9 mouse cellular contexts compared by ENCODE assay signal in the genomic region with DNA sequence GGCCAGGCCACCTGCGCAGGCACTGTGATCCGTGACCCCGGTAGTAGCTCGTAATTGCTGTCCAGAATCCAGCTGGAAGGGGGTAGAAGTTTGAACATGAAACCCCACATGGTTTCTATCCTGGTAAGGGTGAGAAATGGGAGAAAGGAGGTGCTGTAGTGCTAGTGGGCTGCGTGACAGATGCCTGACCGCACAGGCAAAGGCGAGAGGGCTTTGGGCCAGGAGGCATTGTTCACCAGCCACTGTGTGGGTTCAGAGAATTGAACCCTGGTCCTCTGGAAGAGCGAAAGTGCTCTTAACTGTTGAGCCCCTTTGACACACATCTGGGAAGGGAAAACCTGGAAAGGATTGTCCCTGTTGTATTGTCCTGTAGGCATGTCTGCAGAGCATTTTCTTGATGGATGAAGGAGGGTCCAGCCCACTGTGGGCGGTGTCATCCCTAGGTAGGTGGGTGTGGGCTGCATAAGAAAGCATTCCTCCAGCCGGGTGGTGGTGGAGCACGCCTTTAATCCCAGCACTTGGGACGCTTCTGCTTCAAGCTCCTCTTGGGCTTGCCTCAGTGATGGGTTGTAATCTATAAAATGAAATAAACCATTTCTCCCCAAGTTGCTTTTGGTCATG. TPM values are rescaled to one million over a fixed set of nuclear protein-coding genes. Genes with fewer than 3 reads are reported as not detected.
A peak's percentile ranks its signal among the peaks of the same experiment; 100 is the strongest.
DNase-seq lines count a peak whose midpoint lies in the region; ATAC-seq and TF ChIP-seq lines count a peak whose summit lies in the region.
"Had no signal": no experiment of that assay in that cellular context is flagged by ENCODE, and none has a peak within 500 bp of the region (broad histone marks: within the 10 kb centered on the region; RNA-seq: fewer than 3 reads in every experiment).

No protein-coding gene starts in this region.

- no peak for TF ChIP-seq CTCF in ES-Bruce4 (IDR thresholded peaks at IDR 0.05; ENCODE audit: low read depth, low read length)
- no peak for TF ChIP-seq CTCF in liver, embryonic 14.5 days (IDR thresholded peaks at IDR 0.05; ENCODE audit: low read depth)

- no peak for ATAC-seq in heart, embryonic 11.5 days (replicated peaks; ENCODE audit: insufficient number of reproducible peaks, low FRiP score, low TSS enrichment)
- peak; percentile 56 for ATAC-seq in forebrain, embryonic 14.5 days
- no peak for ATAC-seq in liver, embryonic 14.5 days (ENCODE audit: insufficient read depth)
- no peak for ATAC-seq in inflammation-experienced regulatory T-cells, adult 6 months

- peak overlapping the region; percentile 71 for H3K4me2 ChIP-seq in heart, embryonic 11.5 days
- peak overlapping the region; percentile 52 for H3K4me2 ChIP-seq in forebrain, embryonic 14.5 days (ENCODE audit: low read length)
- H3K4me2 ChIP-seq in liver, embryonic 14.5 days (ENCODE audit: low read depth): peak overlapping the region; percentile 46

- intact Hi-C loops in heart, postnatal 14 days (cut with DNase I): no loop called here

- no peaks in the 10 kb centered on the region for H3K36me3 ChIP-seq in heart, embryonic 11.5 days (ENCODE audit: control insufficient read depth, insufficient read depth, low read length)
- H3K36me3 ChIP-seq in ES-Bruce4 (ENCODE audit: control insufficient read depth, insufficient read depth, low read length, poor library complexity, severe bottlenecking): peaks cover 4% of the 10 kb centered on the region
- H3K36me3 ChIP-seq in forebrain, embryonic 14.5 days (ENCODE audit: control insufficient read depth, insufficient read depth, low read length): peaks cover 7% of the 10 kb centered on the region
- no peaks in the 10 kb centered on the region for H3K36me3 ChIP-seq in liver, embryonic 14.5 days (replicated peaks; ENCODE audit: control insufficient read depth, insufficient read depth, low read depth)

- H3K9me3 ChIP-seq in heart, embryonic 11.5 days (replicated peaks; ENCODE audit: control insufficient read depth, low read length): no peaks in the 10 kb centered on the region
- H3K9me3 ChIP-seq in ES-Bruce4 (replicated peaks; ENCODE audit: control insufficient read depth, insufficient read depth, low read length, poor library complexity, severe bottlenecking): no peaks in the 10 kb centered on the region
- no peaks in the 10 kb centered on the region for H3K9me3 ChIP-seq in forebrain, embryonic 14.5 days (replicated peaks; ENCODE audit: control insufficient read depth, low read length)
- H3K9me3 ChIP-seq in liver, embryonic 14.5 days (ENCODE audit: control insufficient read depth, low read length): no peaks in the 10 kb centered on the region

- TF ChIP-seq EP300 in ES-Bruce4 (IDR thresholded peaks at IDR 0.05; ENCODE audit: insufficient read depth, low read depth, low read length): peak; percentile 82
- no peak for TF ChIP-seq EP300 in liver, embryonic 14.5 days (IDR thresholded peaks at IDR 0.05; ENCODE audit: low read depth)

- peak; percentile 30 for TF ChIP-seq POLR2A in ES-Bruce4 (IDR thresholded peaks at IDR 0.05; ENCODE audit: insufficient read depth, low read length)

- H3K27me3 ChIP-seq in heart, embryonic 11.5 days (ENCODE audit: control insufficient read depth, insufficient read depth, low read length): peaks cover 12% of the 10 kb centered on the region
- no peaks in the 10 kb centered on the region for H3K27me3 ChIP-seq in ES-Bruce4 (ENCODE audit: control insufficient read depth, insufficient read depth, low read length, poor library complexity, severe bottlenecking)
- H3K27me3 ChIP-seq in forebrain, embryonic 14.5 days (replicated peaks; ENCODE audit: control insufficient read depth, insufficient read depth, low read length): no peaks in the 10 kb centered on the region
- no peaks in the 10 kb centered on the region; the same call in 1 of the 2 replicates for H3K27me3 ChIP-seq in liver, embryonic 14.5 days (ENCODE audit: control insufficient read depth, insufficient read depth, low read length)

- H3K27ac ChIP-seq in heart, embryonic 11.5 days (ENCODE audit: low read depth, low read length): no peak overlapping the region
- peak overlapping the region; percentile 87 for H3K27ac ChIP-seq in ES-Bruce4 (ENCODE audit: insufficient read depth, low read length)
- no peak overlapping the region for H3K27ac ChIP-seq in forebrain, embryonic 14.5 days (ENCODE audit: low read depth, low read length)
- no peak overlapping the region for H3K27ac ChIP-seq in liver, embryonic 14.5 days

- peak overlapping the region; percentile 52; the same call in 1 of the 2 replicates for H3K9ac ChIP-seq in heart, embryonic 11.5 days (ENCODE audit: low read depth, low read length)
- H3K9ac ChIP-seq in ES-Bruce4 (ENCODE audit: low read depth, poor library complexity, severe bottlenecking): peak overlapping the region; percentile 25
- H3K9ac ChIP-seq in forebrain, embryonic 14.5 days (ENCODE audit: low read length): peak overlapping the region; percentile 45
- no peak overlapping the region for H3K9ac ChIP-seq in liver, embryonic 14.5 days (replicated peaks)

- DNase-seq in heart, postnatal 14 days: no peak
- no peak for DNase-seq in forebrain, embryonic 14.5 days (ENCODE audit: low spot score)
- DNase-seq in liver, embryonic 14.5 days (ENCODE audit: low read depth in 3 of 3, low spot score in 3 of 3): no peak
- no peak for DNase-seq in right cerebral cortex, postnatal 4 days
- DNase-seq in thymus, postnatal 0 days (ENCODE audit: low spot score): no peak
- DNase-seq: thymus, postnatal 4 days had no signal

- H3K4me3 ChIP-seq in heart, embryonic 11.5 days (ENCODE audit: low read depth, low read length): peak overlapping the region; percentile 40
- H3K4me3 ChIP-seq in ES-Bruce4 (ENCODE audit: low read depth, low read length): peak overlapping the region; percentile 70
- peak overlapping the region; percentile 35 for H3K4me3 ChIP-seq in forebrain, embryonic 14.5 days (ENCODE audit: low read depth, low read length)
- peak overlapping the region; percentile 9 to 42 for H3K4me3 ChIP-seq in liver, embryonic 14.5 days (ENCODE audit: insufficient read depth in 1 of 2, low read depth in 2 of 2, low read length in 2 of 2)

- no peaks in the 10 kb centered on the region for H3K4me1 ChIP-seq in heart, embryonic 11.5 days (ENCODE audit: control insufficient read depth, insufficient read depth, low read length)
- H3K4me1 ChIP-seq in ES-Bruce4 (ENCODE audit: control insufficient read depth, insufficient read depth, low read length): no peaks in the 10 kb centered on the region
- peaks cover 4% of the 10 kb centered on the region; the same call in 1 of the 2 replicates for H3K4me1 ChIP-seq in forebrain, embryonic 14.5 days (ENCODE audit: control insufficient read depth, insufficient read depth, low read length)
- H3K4me1 ChIP-seq in liver, embryonic 14.5 days (replicated peaks; ENCODE audit: control insufficient read depth in 2 of 2, insufficient read depth in 2 of 2, low read length in 1 of 2): peaks cover 0 to 8% of the 10 kb centered on the region in 2 experiments; a peak in 1 of 4 replicates

- 31% methylated on average over 12 of the region's 12 CpGs for WGBS in heart, embryonic 11.5 days (ENCODE audit: insufficient replicate concordance)
- WGBS in forebrain, embryonic 14.5 days: 36% methylated on average over 12 of the region's 12 CpGs
- 32% methylated on average over 12 of the region's 12 CpGs for WGBS in liver, embryonic 14.5 days (ENCODE audit: insufficient replicate concordance)

RNA-seq across cellular contexts. Expression of gene Sirt4, which starts 8.3 kb away (rescaled TPM):
- 15.8 and 19.2 TPM in 2 replicates for polyA plus RNA-seq in heart, embryonic 11.5 days (2014; fragmentation: Nextera tagmentation; extraction: Ambion mirVana)
- total RNA-seq in heart, postnatal 14 days (2021): 10 to 100 TPM; 17.9 to 18.7 TPM
- 22.2 and 28.3 TPM in 2 replicates for polyA plus RNA-seq in ES-Bruce4 (2011; ENCODE audit: insufficient read depth, insufficient read length, low read depth, missing spikeins)
- polyA plus RNA-seq in forebrain, embryonic 14.5 days (2014; fragmentation: Nextera tagmentation; extraction: Ambion mirVana): 19.5 and 24.3 TPM in 2 replicates
- 8.4 and 9.4 TPM in 2 replicates for polyA plus RNA-seq in liver, embryonic 14.5 days (2012; rRNA removed)
- polyA plus RNA-seq in liver, embryonic 14.5 days (2014; fragmentation: Nextera tagmentation; extraction: Ambion mirVana): 2.8 and 3.9 TPM in 2 replicates
- 10 to 100 TPM; 12.0 to 18.5 (median 14.8) TPM for polyA plus RNA-seq in inflammation-experienced regulatory T-cells, adult 6 months (2017; shearing (Covaris generic))
- polyA plus RNA-seq in thymus, postnatal 0 days (2015; fragmentation: Nextera tagmentation; extraction: Ambion mirVana): 17.0 and 17.3 TPM in 2 replicates

RNA-seq across cellular contexts. Expression of gene Pla2g1b, which starts 10.2 kb away (rescaled TPM):
- 1.0 and 1.2 TPM in 2 replicates for polyA plus RNA-seq in heart, embryonic 11.5 days (2014; fragmentation: Nextera tagmentation; extraction: Ambion mirVana)
- total RNA-seq in heart, postnatal 14 days (2021): not detected
- polyA plus RNA-seq in ES-Bruce4 (2011; ENCODE audit: insufficient read depth, insufficient read length, low read depth, missing spikeins): 55.4 and 63.2 TPM in 2 replicates
- not detected in 2 replicates for polyA plus RNA-seq in forebrain, embryonic 14.5 days (2014; fragmentation: Nextera tagmentation; extraction: Ambion mirVana)
- not detected in 2 replicates for polyA plus RNA-seq in liver, embryonic 14.5 days (2012; rRNA removed)
- not detected in 2 replicates for polyA plus RNA-seq in liver, embryonic 14.5 days (2014; fragmentation: Nextera tagmentation; extraction: Ambion mirVana)
- polyA plus RNA-seq in inflammation-experienced regulatory T-cells, adult 6 months (2017; shearing (Covaris generic)): not detected
- polyA plus RNA-seq in thymus, postnatal 0 days (2015; fragmentation: Nextera tagmentation; extraction: Ambion mirVana): 0.99 TPM in 2 replicates

RNA-seq across cellular contexts. Expression of gene Pxn, which starts 30.3 kb away (rescaled TPM):
- polyA plus RNA-seq in heart, embryonic 11.5 days (2014; fragmentation: Nextera tagmentation; extraction: Ambion mirVana): 11.7 and 14.4 TPM in 2 replicates
- 10 to 100 TPM; 52.4 to 54.2 TPM for total RNA-seq in heart, postnatal 14 days (2021)
- polyA plus RNA-seq in ES-Bruce4 (2011; ENCODE audit: insufficient read depth, insufficient read length, low read depth, missing spikeins): 35.1 and 38.1 TPM in 2 replicates
- polyA plus RNA-seq in forebrain, embryonic 14.5 days (2014; fragmentation: Nextera tagmentation; extraction: Ambion mirVana): 7.5 and 9.8 TPM in 2 replicates
- 12.9 and 13.7 TPM in 2 replicates for polyA plus RNA-seq in liver, embryonic 14.5 days (2012; rRNA removed)
- 4.8 and 5.6 TPM in 2 replicates for polyA plus RNA-seq in liver, embryonic 14.5 days (2014; fragmentation: Nextera tagmentation; extraction: Ambion mirVana)
- polyA plus RNA-seq in inflammation-experienced regulatory T-cells, adult 6 months (2017; shearing (Covaris generic)): 10 to 100 TPM; 13.7 to 22.1 (median 16.7) TPM
- polyA plus RNA-seq in thymus, postnatal 0 days (2015; fragmentation: Nextera tagmentation; extraction: Ambion mirVana): 40.2 and 44.8 TPM in 2 replicates

RNA-seq across cellular contexts. Expression of gene Msi1, which starts 46.8 kb away (rescaled TPM):
- polyA plus RNA-seq in heart, embryonic 11.5 days (2014; fragmentation: Nextera tagmentation; extraction: Ambion mirVana): 7.6 and 9.4 TPM in 2 replicates
- 1 to 10 TPM; 1.9 to 2.0 TPM for total RNA-seq in heart, postnatal 14 days (2021)
- 48.7 and 49.2 TPM in 2 replicates for polyA plus RNA-seq in ES-Bruce4 (2011; ENCODE audit: insufficient read depth, insufficient read length, low read depth, missing spikeins)
- polyA plus RNA-seq in forebrain, embryonic 14.5 days (2014; fragmentation: Nextera tagmentation; extraction: Ambion mirVana): 63.3 and 69.4 TPM in 2 replicates
- 0.95 and 1.2 TPM in 2 replicates for polyA plus RNA-seq in liver, embryonic 14.5 days (2012; rRNA removed)
- polyA plus RNA-seq in liver, embryonic 14.5 days (2014; fragmentation: Nextera tagmentation; extraction: Ambion mirVana): 0.37 and 0.59 TPM in 2 replicates
- polyA plus RNA-seq in inflammation-experienced regulatory T-cells, adult 6 months (2017; shearing (Covaris generic)): not detected
- polyA plus RNA-seq in thymus, postnatal 0 days (2015; fragmentation: Nextera tagmentation; extraction: Ambion mirVana): 2.2 TPM in 2 replicates

Comparison
In these comparisons a context has a peak if more than half of its experiments do, and no peak if none do; other contexts are left out.
1. RNA of gene Pla2g1b, which starts 10.2 kb away (polyA plus RNA-seq): 55.4 to 63.2 TPM in ES-Bruce4; 1.0 to 1.2 TPM in heart, embryonic 11.5 days, 0.99 TPM in thymus, postnatal 0 days, not detected in liver, embryonic 14.5 days, not detected in forebrain, embryonic 14.5 days and not detected in inflammation-experienced regulatory T-cells, adult 6 months; every median in the first group is over 10 times any median in the second.
2. Peak in every context shown above with its lines, with median percentiles within 50 percentile points of each other: H3K4me2 ChIP-seq and H3K4me3 ChIP-seq.